Mouse (Mus musculus): ENCODE data around the gene Pgam1.
"Not testable (repeated sequence)": the region's sequence is repeated elsewhere in the genome, so short reads cannot be mapped to it uniquely, and the experiment has no call there.

Gene Pgam1

GRCm38 (mm10) chr19:41911178-41912073 is at the start of gene Pgam1:
Gene Pgam1 (plus strand): TSS chr19:41911923.
- DNase-seq, result peak; percentile 97 to 98

DNA sequence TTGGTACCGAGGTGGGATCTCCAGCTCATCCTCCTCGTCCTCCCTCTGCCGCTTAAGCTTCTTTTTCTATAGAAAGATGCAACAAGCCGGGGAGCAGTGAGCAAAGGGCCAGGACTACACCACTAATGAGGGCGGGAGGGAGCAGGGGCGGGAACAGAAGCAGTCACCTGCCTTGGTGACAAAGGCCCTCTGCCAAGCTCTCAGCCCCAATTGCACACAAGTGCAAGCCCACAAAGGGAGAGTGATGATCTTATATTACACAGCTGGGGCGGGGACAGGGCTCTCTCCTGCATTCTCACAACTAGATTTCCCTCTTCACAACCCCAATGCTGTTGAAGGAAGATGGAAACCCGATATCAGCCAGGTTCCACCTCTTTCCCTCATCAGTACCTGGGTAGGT is 45.0 kb upstream of the Pgam1 start:
- DNase-seq, result no peak

GRCm38 (mm10) chr19:41869296-41869695 is 42.4 kb upstream of the Pgam1 start:
- no peak for DNase-seq

DNA sequence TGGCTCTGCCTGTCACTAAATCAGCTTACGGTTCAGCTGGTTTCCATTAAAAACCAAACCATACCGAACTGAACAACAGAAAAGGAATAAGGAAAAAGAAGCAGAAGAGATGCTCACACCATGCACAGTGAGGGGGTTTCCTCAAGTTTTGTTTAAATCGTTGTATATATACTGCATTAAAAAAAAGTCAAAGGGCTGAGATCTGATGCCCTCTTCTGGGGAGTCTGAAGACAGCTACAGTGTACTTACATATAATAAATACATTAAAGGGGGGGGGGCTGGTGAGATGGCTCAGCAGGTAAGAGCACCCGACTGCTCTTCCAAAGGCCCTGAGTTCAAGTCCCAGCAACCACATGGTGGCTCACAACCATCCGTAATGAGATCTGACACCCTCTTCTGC is 41.8 kb upstream of the Pgam1 start:
- DNase-seq, result not testable (repeated sequence)

- DNase-seq, result no peak
Observed at GRCm38 (mm10) chr19:41872285-41872684, 39.4 kb upstream of the Pgam1 start.

GRCm38 (mm10) chr19:41874356-41874755 is 37.4 kb upstream of the Pgam1 start:
- DNase-seq, result no peak

DNA sequence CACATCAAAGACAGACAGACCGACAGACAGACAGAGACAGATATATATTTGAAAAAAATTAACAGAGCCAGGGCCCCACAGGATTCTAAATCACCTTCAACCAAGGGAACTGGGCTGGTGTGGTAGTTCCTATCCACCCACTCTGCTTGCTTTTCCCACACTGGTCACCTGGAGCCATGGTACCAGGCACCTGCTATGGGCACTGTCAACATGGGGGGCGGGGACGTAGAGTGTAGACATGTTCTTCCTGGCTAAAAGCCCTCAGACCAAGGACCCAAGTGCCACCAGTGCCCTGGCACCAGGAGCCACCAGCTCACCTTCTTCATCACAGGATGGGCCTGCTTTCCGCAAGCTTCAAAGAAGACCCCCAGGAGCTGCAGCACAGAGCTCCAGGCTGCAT is 29.9 kb upstream of the Pgam1 start:
- no peak for DNase-seq

- DNase-seq, result no peak
Observed at GRCm38 (mm10) chr19:41883882-41884281, 27.8 kb upstream of the Pgam1 start.

DNA sequence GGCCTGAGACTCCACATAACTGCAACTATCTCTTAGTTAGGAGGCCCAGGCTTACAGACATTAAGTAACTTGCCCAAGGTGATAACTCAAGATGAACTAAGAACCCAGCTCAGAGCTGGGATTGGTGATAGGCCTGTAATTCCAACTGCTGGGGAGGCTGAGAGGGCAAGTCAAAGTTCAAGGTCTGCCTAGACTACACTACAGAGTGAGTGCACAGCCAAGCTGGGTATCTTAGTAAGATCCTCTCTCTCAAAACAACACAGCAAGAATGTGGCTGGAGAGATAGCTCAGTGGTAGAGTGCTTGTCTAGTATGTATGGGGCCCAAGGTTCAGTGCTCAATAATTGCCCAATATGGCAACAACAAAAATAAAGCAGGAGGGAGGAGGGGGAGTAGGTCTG is 23.5 kb upstream of the Pgam1 start:
- no peak for DNase-seq

GRCm38 (mm10) chr19:41894959-41895358 is 16.8 kb upstream of the Pgam1 start:
- DNase-seq, result no peak

DNA sequence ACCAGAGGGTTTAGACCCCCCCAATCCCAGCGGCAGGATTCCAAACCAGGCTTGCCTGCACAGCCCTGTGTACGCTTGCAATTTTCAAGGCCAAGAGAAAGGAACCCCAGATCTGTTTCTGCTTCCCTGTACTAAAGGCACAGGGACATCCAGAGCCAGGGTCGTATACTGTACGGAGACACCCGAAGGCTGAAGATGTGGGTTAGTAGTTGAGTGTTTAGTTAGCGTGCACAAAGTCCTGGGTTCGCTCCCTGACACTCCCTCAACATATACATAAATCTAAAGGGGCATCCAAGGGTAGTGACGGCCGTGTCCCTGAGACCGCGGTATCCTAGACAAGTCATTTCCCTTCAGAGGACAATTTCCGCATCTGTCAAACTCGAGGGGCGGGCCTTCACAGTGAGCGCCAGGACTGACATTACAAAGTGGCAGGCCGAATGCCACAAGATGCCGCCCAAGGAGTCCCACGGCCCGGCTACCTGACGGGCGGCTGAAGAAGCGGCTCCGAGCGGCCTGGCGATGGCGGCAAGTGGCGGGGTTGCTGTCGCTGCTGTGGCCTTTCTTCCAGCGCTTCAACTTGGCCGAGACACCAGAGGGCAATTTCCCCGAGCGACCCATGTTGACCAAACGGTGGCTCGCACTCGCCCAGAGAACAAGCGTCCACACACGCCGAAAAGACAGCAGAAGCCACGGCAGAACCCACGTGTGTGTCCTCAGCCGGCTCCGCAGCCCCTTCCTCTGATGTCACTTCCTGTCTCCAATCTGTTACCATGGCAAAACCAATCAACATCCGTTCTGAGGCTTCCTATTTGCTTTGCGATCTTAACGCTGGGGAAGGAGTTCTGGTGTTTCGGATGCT is 16.0 kb upstream of the Pgam1 start, which contains the start of gene Rrp12:
TSS of gene Rrp12 (minus strand) at position 714 of the 859 bp plus-strand sequence.
- peak; percentile 72 to 82 for DNase-seq

DNA sequence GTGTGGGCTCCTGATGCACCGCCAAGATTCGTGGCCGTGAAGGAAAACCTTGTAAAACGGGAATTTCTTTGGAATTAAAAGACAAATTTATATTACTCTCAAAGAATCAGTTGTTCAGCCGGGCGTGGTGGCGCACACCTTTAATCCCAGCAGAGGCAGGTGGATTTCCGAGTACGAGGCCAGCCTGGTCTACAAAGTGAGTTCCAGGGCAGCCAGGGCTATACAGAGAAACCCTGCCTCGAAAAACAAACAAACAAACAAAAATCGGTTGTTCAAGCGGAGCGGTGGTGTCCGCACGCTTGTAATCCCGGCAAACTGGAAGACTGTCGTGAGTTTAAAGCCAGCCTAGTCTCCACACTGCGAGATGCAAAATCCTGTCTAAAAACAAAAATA is 15.4 kb upstream of the Pgam1 start:
- DNase-seq, result no peak

DNA sequence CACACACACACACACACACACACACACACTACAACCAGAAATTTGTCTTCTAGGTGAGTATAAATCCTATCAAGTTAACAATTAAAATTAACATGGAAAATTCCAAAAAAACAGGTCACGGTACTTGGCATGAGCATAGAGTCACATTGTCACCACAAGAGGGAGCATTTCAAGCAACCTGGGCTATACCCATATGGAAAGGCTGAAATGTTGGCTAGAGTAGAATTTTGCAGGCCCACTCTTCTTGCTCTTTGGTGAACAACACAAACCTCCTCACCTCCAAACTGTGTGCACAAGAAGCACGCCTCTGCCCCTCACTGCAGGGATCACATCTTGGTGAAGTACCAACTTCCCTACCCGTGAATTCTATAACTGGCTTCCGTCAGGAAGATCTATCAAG is 12.9 kb upstream of the Pgam1 start:
- DNase-seq, result peak; percentile 22 to 52

GRCm38 (mm10) chr19:41900495-41901090 is 11.1 kb upstream of the Pgam1 start:
- no peak for DNase-seq

- peak in 1 of 2 experiments; percentile 25 for DNase-seq
Observed at GRCm38 (mm10) chr19:41901696-41902095, 10.0 kb upstream of the Pgam1 start.

- no peak for DNase-seq
Observed at GRCm38 (mm10) chr19:41902848-41903593, 8.7 kb upstream of the Pgam1 start.

- DNase-seq, result no peak
Observed at GRCm38 (mm10) chr19:41905246-41905645, 6.5 kb upstream of the Pgam1 start.

- no peak for DNase-seq
Observed at GRCm38 (mm10) chr19:41906311-41907078, 5.2 kb upstream of the Pgam1 start.

DNA sequence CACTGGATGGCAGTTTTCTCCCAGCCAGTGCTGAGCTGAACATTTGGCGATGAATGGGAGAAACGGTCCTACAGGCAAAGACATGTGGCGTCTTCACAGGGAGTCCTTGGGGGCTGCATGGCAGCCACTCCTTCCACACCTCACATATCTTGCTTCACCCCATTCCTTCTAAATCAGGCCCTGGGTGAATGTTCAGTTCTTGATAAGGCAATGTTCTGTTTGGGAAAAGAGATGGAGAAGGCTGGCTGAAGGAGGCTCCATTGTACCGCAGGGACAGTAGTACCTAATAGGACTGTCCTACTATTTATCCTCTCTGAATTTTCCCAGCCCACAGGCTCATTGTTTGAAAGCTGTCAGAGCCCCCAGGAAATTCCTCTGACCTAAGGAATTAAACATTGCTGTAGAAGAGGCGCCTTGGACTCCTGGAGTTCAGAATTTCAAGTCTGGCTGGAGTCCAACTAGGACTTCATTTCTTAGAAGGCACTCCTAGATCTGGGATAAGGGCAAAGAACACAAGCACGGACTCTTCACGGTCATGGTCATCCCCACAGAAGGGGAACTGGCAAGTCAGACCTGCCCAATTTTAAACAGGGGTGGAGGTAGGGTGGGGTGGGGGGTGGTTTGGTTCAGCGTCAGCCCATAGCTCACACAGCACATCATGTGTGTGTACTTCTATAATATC is 4.5 kb upstream of the Pgam1 start:
- DNase-seq, result no peak

GRCm38 (mm10) chr19:41908736-41909135 is 3.0 kb upstream of the Pgam1 start:
- DNase-seq, result no peak

GRCm38 (mm10) chr19:41910396-41910795 is 1.3 kb upstream of the Pgam1 start:
- no peak for DNase-seq

All from kidney, postnatal 4 days (tissue).